Mouse (Mus musculus) lung, adult 2 months (tissue): ENCODE data around the gene Cnst.

Experiments used
- CTCF ChIP-seq: fragments of 200-500 bp; IDR thresholded peaks from 2 replicates; pipeline ENCODE4 v1.5.1; 2011; ENCODE audit warnings: mild to moderate bottlenecking, low read length, control low read depth; ENCODE audit not compliant: insufficient read depth
- POLR2A ChIP-seq: fragments of 200-500 bp; IDR thresholded peaks from 2 replicates; pipeline ENCODE4 v1.6.1; 2011; ENCODE audit warnings: low read depth, mild to moderate bottlenecking, control low read depth, low read length, borderline replicate concordance; ENCODE audit errors: extremely low read depth

- TF ChIP-seq CTCF = no peak
- TF ChIP-seq POLR2A = no peak
Observed at GRCm38 (mm10) chr1:179609724-179610505, 63.7 kb downstream of the Cnst start.
